Comparison of ENCODE assay signal across 23 mouse cellular contexts in genomic region chr4:107378954-107379353, GRCm38 (mm10). TPM values are rescaled to one million over a fixed set of nuclear protein-coding genes. Genes with fewer than 3 reads are reported as not detected.
DNase-seq lines count a peak whose midpoint lies in the region; ATAC-seq and TF ChIP-seq lines count a peak whose summit lies in the region.
"Had no signal": no experiment of that assay in that cellular context is flagged by ENCODE, and none has a peak within 500 bp of the region (broad histone marks: within the 10 kb centered on the region; RNA-seq: fewer than 3 reads in every experiment).

No protein-coding gene starts in this region.

- intact Hi-C loops in heart, adult 2 months (cut with DNase I) = no loop called here

- no peaks in the 10 kb centered on the region for H3K9me3 ChIP-seq in intestine, postnatal 0 days (ENCODE audit: control insufficient read depth)
- no peaks in the 10 kb centered on the region for H3K9me3 ChIP-seq in liver, embryonic 16.5 days (replicated peaks; ENCODE audit: control insufficient read depth, low read length)
- H3K9me3 ChIP-seq: forebrain, embryonic 15.5 days; heart, embryonic 12.5 days; hindbrain, embryonic 12.5 days; midbrain, embryonic 13.5 days had no signal

- peak; percentile 76 for DNase-seq in kidney, adult 9 months
- DNase-seq in liver = peak; percentile 44
- DNase-seq in cerebellum, postnatal 14 days = no peak
- DNase-seq in heart, adult 2 months = no peak
- no peak for DNase-seq in spleen, adult 12 weeks (ENCODE audit: low spot score)
- DNase-seq: adrenal gland, postnatal 10 days; cerebellum, adult 9-11 months; embryo, embryonic 11 days; heart, postnatal 14 days; left cerebral cortex, postnatal 4 days; lung, adult 18-20 months; lung, postnatal 14 days; right cerebral cortex, postnatal 4 days; thymus, postnatal 14 days had no signal

- H3K27ac ChIP-seq in intestine, postnatal 0 days (ENCODE audit: low read depth, low read length) = no peak overlapping the region
- no peak overlapping the region for H3K27ac ChIP-seq in liver, embryonic 16.5 days (ENCODE audit: low read length)
- H3K27ac ChIP-seq in heart, adult 2 months = no peak overlapping the region
- H3K27ac ChIP-seq: forebrain, embryonic 15.5 days; hindbrain, embryonic 12.5 days; layer of hippocampus, adult 2 months; left cerebral cortex, adult 2 months; midbrain, embryonic 13.5 days had no signal

- WGBS in intestine, postnatal 0 days = 58% methylated on average over 6 of the region's 6 CpGs
- 72% methylated on average over 6 of the region's 6 CpGs for WGBS in liver, embryonic 16.5 days (ENCODE audit: insufficient replicate concordance)
- 78% methylated on average over 6 of the region's 6 CpGs for WGBS in heart, adult 2 months

- H3K36me3 ChIP-seq in intestine, postnatal 0 days (ENCODE audit: control insufficient read depth, insufficient read depth) = peaks cover 35% of the 10 kb centered on the region
- H3K36me3 ChIP-seq in liver, embryonic 16.5 days (ENCODE audit: control insufficient read depth, insufficient read depth) = peaks cover 37% of the 10 kb centered on the region
- H3K36me3 ChIP-seq in heart, adult 2 months (ENCODE audit: control insufficient read depth, insufficient read depth, low read length) = no peaks in the 10 kb centered on the region

- H3K9ac ChIP-seq in intestine, postnatal 0 days (ENCODE audit: low read depth, low read length) = no peak overlapping the region
- no peak overlapping the region for H3K9ac ChIP-seq in liver, embryonic 16.5 days (ENCODE audit: low read depth, low read length)
- no peak overlapping the region for H3K9ac ChIP-seq in heart, adult 2 months (ENCODE audit: low read depth, low read length)
- H3K9ac ChIP-seq: forebrain, embryonic 15.5 days; heart, embryonic 12.5 days; hindbrain, embryonic 12.5 days; midbrain, embryonic 13.5 days had no signal

- no peak overlapping the region for H3K4me2 ChIP-seq in intestine, postnatal 0 days (replicated peaks; ENCODE audit: low read depth)
- no peak overlapping the region for H3K4me2 ChIP-seq in liver, embryonic 16.5 days (ENCODE audit: low read depth, low read length)
- H3K4me2 ChIP-seq: forebrain, embryonic 15.5 days; heart, embryonic 12.5 days; hindbrain, embryonic 12.5 days; midbrain, embryonic 13.5 days had no signal

- no peaks in the 10 kb centered on the region for H3K4me1 ChIP-seq in intestine, postnatal 0 days (replicated peaks; ENCODE audit: control insufficient read depth, insufficient read depth, low read length)
- peaks cover 2% of the 10 kb centered on the region; the same call in 1 of the 2 replicates for H3K4me1 ChIP-seq in liver, embryonic 16.5 days (ENCODE audit: control insufficient read depth, low read depth, low read length)
- H3K4me1 ChIP-seq in heart, adult 2 months (ENCODE audit: control insufficient read depth, insufficient read depth, low read length) = no peaks in the 10 kb centered on the region
- H3K4me1 ChIP-seq: forebrain, embryonic 15.5 days; hindbrain, embryonic 12.5 days; midbrain, embryonic 13.5 days had no signal

- no peak for TF ChIP-seq CTCF in intestine, postnatal 0 days (IDR thresholded peaks at IDR 0.05; ENCODE audit: low read depth)
- TF ChIP-seq CTCF in heart, adult 2 months (IDR thresholded peaks at IDR 0.05) = no peak

- no peak overlapping the region for H3K4me3 ChIP-seq in intestine, postnatal 0 days (ENCODE audit: low read depth, low read length)
- H3K4me3 ChIP-seq in liver, embryonic 16.5 days (ENCODE audit: low read depth, low read length) = no peak overlapping the region
- no peak overlapping the region for H3K4me3 ChIP-seq in heart, adult 2 months
- H3K4me3 ChIP-seq: forebrain, embryonic 15.5 days; heart, embryonic 12.5 days; hindbrain, embryonic 12.5 days; layer of hippocampus, adult 2 months; left cerebral cortex, adult 2 months; midbrain, embryonic 13.5 days had no signal

- no peaks in the 10 kb centered on the region for H3K27me3 ChIP-seq in intestine, postnatal 0 days (replicated peaks; ENCODE audit: control insufficient read depth, insufficient read depth, low read length)
- no peaks in the 10 kb centered on the region for H3K27me3 ChIP-seq in liver, embryonic 16.5 days (ENCODE audit: control insufficient read depth, insufficient read depth, low read depth, low read length)
- no peaks in the 10 kb centered on the region for H3K27me3 ChIP-seq in heart, adult 2 months (ENCODE audit: control insufficient read depth, insufficient read depth, low read length)
- H3K27me3 ChIP-seq: forebrain, embryonic 15.5 days; heart, embryonic 12.5 days; hindbrain, embryonic 12.5 days; midbrain, embryonic 13.5 days had no signal

- TF ChIP-seq POLR2A in heart, adult 2 months (IDR thresholded peaks at IDR 0.05; ENCODE audit: insufficient read depth, low read depth, low read length) = no peak

- no peaks in the 10 kb centered on the region for H3K79me2 ChIP-seq in heart, adult 2 months (replicated peaks; ENCODE audit: control insufficient read depth, insufficient read depth, low read length)

- ATAC-seq in intestine, postnatal 0 days = peak; percentile 97
- peak; percentile 93 for ATAC-seq in liver, embryonic 16.5 days (ENCODE audit: low read depth)
- ATAC-seq: forebrain, embryonic 15.5 days; midbrain, embryonic 13.5 days had no signal

- TF ChIP-seq EP300 in heart, adult 2 months (IDR thresholded peaks at IDR 0.05; ENCODE audit: insufficient read depth, low read depth, low read length) = no peak

RNA-seq across cellular contexts. Expression of gene Ndc1, which starts 11.4 kb away (rescaled TPM):
- 7.0 and 7.4 TPM in 2 replicates for polyA plus RNA-seq in intestine, postnatal 0 days (2015; fragmentation: Nextera tagmentation; extraction: Ambion mirVana)
- polyA plus RNA-seq in liver, embryonic 16.5 days (2015; fragmentation: Nextera tagmentation; extraction: Ambion mirVana) = 13.0 and 13.1 TPM in 2 replicates
- total RNA-seq in heart, adult 2 months (2021) = 10 to 100 TPM; 10.2 to 11.3 TPM
- polyA plus RNA-seq in heart, adult 2 months (2012; rRNA removed) = 15.4 and 22.2 TPM in 2 replicates

RNA-seq across cellular contexts. Expression of gene Glis1, which starts 55.4 kb away (rescaled TPM):
- 0.14 and 0.18 TPM in 2 replicates for polyA plus RNA-seq in intestine, postnatal 0 days (2015; fragmentation: Nextera tagmentation; extraction: Ambion mirVana)
- polyA plus RNA-seq in liver, embryonic 16.5 days (2015; fragmentation: Nextera tagmentation; extraction: Ambion mirVana) = 0.18 and 0.55 TPM in 2 replicates
- total RNA-seq in heart, adult 2 months (2021) = under 1 TPM; 0.30 to 0.52 TPM
- polyA plus RNA-seq in heart, adult 2 months (2012; rRNA removed) = 0.18 and 0.29 TPM in 2 replicates
- total RNA-seq: granulocyte monocyte progenitor cell, adult 5-6 weeks had no signal

Comparison
In these comparisons a context has a peak if more than half of its experiments do, and no peak if none do; other contexts are left out.
1. DNase-seq: peak in kidney, adult 9 months (single experiment) and liver (single experiment); none in cerebellum, postnatal 14 days (0 of 2), heart, adult 2 months (0 of 2) and spleen, adult 12 weeks (single experiment).